Mouse (Mus musculus) bone marrow macrophage, adult 2 months (primary cell): ENCODE results near the gene Tm9sf4.

Experiments used
- CTCF ChIP-seq: IDR thresholded peaks from 2 replicates; pipeline ENCODE4 v1.5.1; 2012; ENCODE audit warnings: low read depth, mild to moderate bottlenecking, low read length, moderate library complexity
- POLR2A ChIP-seq: IDR thresholded peaks from 2 replicates; pipeline ENCODE4 v1.6.1; 2012; ENCODE audit warnings: mild to moderate bottlenecking, low read depth, low read length, borderline replicate concordance

GRCm38 (mm10) chr2:153217826-153218340 is 56.8 kb downstream of the Tm9sf4 start:
- no peak for TF ChIP-seq CTCF
- no peak for TF ChIP-seq POLR2A
